Mouse (Mus musculus) brain, embryonic 14.5 days (tissue): ENCODE measurements at regions not wholly inside any gene's neighbourhood (a gene's known extent, or its start where the extent isn't known, plus 50 kb on each side); places are given as distances from the start of the nearest gene placed in this dataset.

Experiments
- CTCF ChIP-seq: fragments of 200-500 bp; IDR thresholded peaks from 2 replicates; pipeline ENCODE4 v1.5.1; 2012; ENCODE audit warnings: inconsistent platforms, mild to moderate bottlenecking, moderate library complexity, borderline replicate concordance; ENCODE audit not compliant: insufficient read depth, insufficient read length; ENCODE audit errors: extremely low read depth
- POLR2A ChIP-seq: fragments of 200-500 bp; IDR thresholded peaks from 2 replicates; pipeline ENCODE4 v1.6.1; 2012; ENCODE audit warnings: mild to moderate bottlenecking, inconsistent platforms, borderline replicate concordance; ENCODE audit not compliant: poor library complexity, insufficient read depth, insufficient read length, severe bottlenecking; ENCODE audit errors: extremely low read depth

DNA sequence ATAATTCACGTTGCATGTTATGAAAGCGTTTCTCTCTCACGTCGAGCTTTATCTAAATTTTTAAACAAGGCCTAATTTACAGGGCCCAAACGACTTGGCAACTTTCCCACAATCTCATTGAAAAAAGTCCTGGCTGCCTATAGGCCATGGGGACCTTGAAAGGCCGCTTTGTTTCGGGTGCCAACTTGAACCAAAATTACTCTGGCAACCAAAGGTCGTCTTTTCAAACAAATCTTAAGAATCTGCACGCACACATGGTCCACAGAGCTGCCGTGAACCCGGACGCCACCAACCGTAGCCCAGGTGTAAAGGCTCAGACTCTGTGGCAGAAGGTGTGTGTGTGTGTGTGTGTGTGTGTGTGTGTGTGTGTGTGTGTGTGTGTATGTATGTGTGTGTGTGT, 210.5 kb upstream of the Kazn start:
- TF ChIP-seq POLR2A (no peak), CTCF (no peak)
